In genomic region chr19:30664269-30664668, GRCm38 (mm10) we compare ENCODE assay signal across 9 mouse cellular contexts.
A peak's percentile ranks its signal among the peaks of the same experiment; 100 is the strongest.
DNase-seq lines count a peak whose midpoint lies in the region; ATAC-seq lines count a peak whose summit lies in the region.
"Had no signal": no experiment of that assay in that cellular context is flagged by ENCODE, and none has a peak within 500 bp of the region (broad histone marks: within the 10 kb centered on the region; RNA-seq: fewer than 3 reads in every experiment).

No protein-coding gene starts in this region.

- H3K4me3 ChIP-seq in kidney, embryonic 16.5 days (ENCODE audit: low read length), result no peak overlapping the region
- H3K4me3 ChIP-seq in midbrain, embryonic 16.5 days (ENCODE audit: low read depth, low read length), result no peak overlapping the region
- H3K4me3 ChIP-seq: myocyte had no signal

- H3K4me2 ChIP-seq in kidney, embryonic 16.5 days (replicated peaks; ENCODE audit: low read depth, low read length), result no peak overlapping the region
- H3K4me2 ChIP-seq in midbrain, embryonic 16.5 days (ENCODE audit: low read length), result no peak overlapping the region

- H3K36me3 ChIP-seq in kidney, embryonic 16.5 days (ENCODE audit: insufficient read depth, low read length), result no peaks in the 10 kb centered on the region
- no peaks in the 10 kb centered on the region for H3K36me3 ChIP-seq in midbrain, embryonic 16.5 days (ENCODE audit: control insufficient read depth, insufficient read depth, low read length)

- WGBS in kidney, embryonic 16.5 days, result 10% methylated on average over 8 of the region's 8 CpGs
- 7% methylated on average over 8 of the region's 8 CpGs for WGBS in midbrain, embryonic 16.5 days

- H3K9me3 ChIP-seq in kidney, embryonic 16.5 days (ENCODE audit: low read length), result no peaks in the 10 kb centered on the region
- no peaks in the 10 kb centered on the region for H3K9me3 ChIP-seq in midbrain, embryonic 16.5 days (replicated peaks; ENCODE audit: control insufficient read depth, low read length, poor library complexity, severe bottlenecking)

- intact Hi-C loops in left cerebral cortex, postnatal 25 days (cut with DNase I), result loop anchor here (5.0 kb wide), 3 partner anchors 178 to 1083 kb away; no protein-coding TSS in a partner anchor

- peak; percentile 52 for DNase-seq in kidney, adult 18-20 months
- peak; percentile 5 for DNase-seq in cerebellum, adult 9-11 months
- DNase-seq in frontal cortex, postnatal 14 days (ENCODE audit: low spot score in 2 of 2), result peak; percentile 35 to 67
- DNase-seq in induced T-regulatory cell, adult 2 months (ENCODE audit: low read depth), result peak; percentile 25
- peak; percentile 71 to 86 for DNase-seq in left cerebral cortex, postnatal 25 days (ENCODE audit: low spot score in 2 of 2)
- DNase-seq in testis, postnatal 14 days (ENCODE audit: low spot score), result peak; percentile 5

- no peaks in the 10 kb centered on the region for H3K27me3 ChIP-seq in kidney, embryonic 16.5 days (ENCODE audit: insufficient read depth, low read length)
- no peaks in the 10 kb centered on the region; the same call in 1 of the 2 replicates for H3K27me3 ChIP-seq in midbrain, embryonic 16.5 days (ENCODE audit: control insufficient read depth, insufficient read depth, low read depth, low read length)

- H3K4me1 ChIP-seq in kidney, embryonic 16.5 days (ENCODE audit: insufficient read depth, low read length), result no peaks in the 10 kb centered on the region
- H3K4me1 ChIP-seq in midbrain, embryonic 16.5 days (ENCODE audit: control insufficient read depth, insufficient read depth, low read length), result no peaks in the 10 kb centered on the region

- no peak for ATAC-seq in kidney, embryonic 16.5 days (ENCODE audit: low FRiP score, low TSS enrichment)
- peak; percentile 93 for ATAC-seq in midbrain, embryonic 16.5 days

- no peak overlapping the region for H3K27ac ChIP-seq in kidney, embryonic 16.5 days (ENCODE audit: low read length)
- H3K27ac ChIP-seq in midbrain, embryonic 16.5 days (ENCODE audit: low read length), result no peak overlapping the region

- no peak overlapping the region for H3K9ac ChIP-seq in kidney, embryonic 16.5 days (replicated peaks; ENCODE audit: low read length)
- H3K9ac ChIP-seq in midbrain, embryonic 16.5 days (ENCODE audit: low read depth, low read length), result no peak overlapping the region

Comparison
In these comparisons a context has a peak if more than half of its experiments do, and no peak if none do; other contexts are left out.
1. DNase-seq: peak in every context shown above with its lines; median percentile 78 in left cerebral cortex, postnatal 25 days; 52 in kidney, adult 18-20 months; 51 in frontal cortex, postnatal 14 days; 25 in induced T-regulatory cell, adult 2 months; 5 in cerebellum, adult 9-11 months; 5 in testis, postnatal 14 days.